Mouse (Mus musculus) MEL (cell line): Measurements from ENCODE around the gene Akr1d1. TPM values are rescaled to one million over a fixed set of nuclear protein-coding genes. Genes with fewer than 3 reads are reported as not detected.

Experiments used
- DNase-seq: peaks from one replicate; pipeline ENCODE4 v3.0.0; 2011; ENCODE audit warnings: low read depth, low spot score
- H3K27ac ChIP-seq: 2 replicates; pipeline ENCODE4 v1.5.1; 2012; ENCODE audit warnings: low read depth, mild to moderate bottlenecking, control low read depth, low read length, moderate library complexity; ENCODE audit not compliant: control insufficient read depth
- H3K27me3 ChIP-seq, 2 experiments: fragments of 150-350 bp in 1 of 2; sonication (generic) in 1 of 2; 2 replicates each; pipeline ENCODE4 v1.6.1; 2012; ENCODE audit warnings: low read length in 2 of 2, mild to moderate bottlenecking in 2 of 2, improper control_type of control experiment in 1 of 2, moderate library complexity in 1 of 2; ENCODE audit not compliant: insufficient read depth in 2 of 2, control insufficient read depth in 1 of 2
- H3K36me3 ChIP-seq, 2 experiments: 2 replicates each; pipeline ENCODE4 v1.6.1; 2012 to 2014; ENCODE audit warnings: low read length in 2 of 2, improper control_type of control experiment in 1 of 2, inconsistent platforms in 1 of 2, mild to moderate bottlenecking in 1 of 2; ENCODE audit not compliant: insufficient read depth in 2 of 2, control insufficient read depth in 1 of 2
- H3K4me1 ChIP-seq, 2 experiments: fragments of 150-350 bp in 1 of 2; sonication (generic) in 1 of 2; 2 replicates each; pipeline ENCODE4 v1.6.1; 2012; ENCODE audit warnings: low read length in 2 of 2, improper control_type of control experiment in 1 of 2, mild to moderate bottlenecking in 1 of 2; ENCODE audit not compliant: insufficient read depth in 2 of 2, control insufficient read depth in 1 of 2
- H3K4me3 ChIP-seq, 2 experiments: fragments of 150-350 bp in 1 of 2; sonication (generic) in 1 of 2; 2 replicates each; pipeline ENCODE4 v1.5.1; 2012; ENCODE audit warnings: low read depth in 2 of 2, low read length in 2 of 2, mild to moderate bottlenecking in 2 of 2, moderate library complexity in 2 of 2, control low read depth in 1 of 2, improper control_type of control experiment in 1 of 2; ENCODE audit not compliant: control insufficient read depth in 1 of 2, insufficient read depth in 1 of 2
- H3K79me2 ChIP-seq: 2 replicates; pipeline ENCODE4 v1.6.1; 2012; ENCODE audit warnings: mild to moderate bottlenecking, low read length, moderate library complexity; ENCODE audit not compliant: control insufficient read depth, poor library complexity, insufficient read depth
- H3K9ac ChIP-seq: 2 replicates; pipeline ENCODE4 v1.6.1; 2012; ENCODE audit warnings: low read depth, mild to moderate bottlenecking, control low read depth, low read length, moderate library complexity; ENCODE audit not compliant: control insufficient read depth, poor library complexity, severe bottlenecking
- H3K9me3 ChIP-seq: fragments of 150-350 bp; sonication (generic); replicated peaks from 2 replicates; pipeline ENCODE4 v1.6.1; 2012; ENCODE audit warnings: mild to moderate bottlenecking, low read length, improper control_type of control experiment, moderate library complexity; ENCODE audit not compliant: insufficient read depth
- CHD1 ChIP-seq: IDR thresholded peaks from 2 replicates; pipeline ENCODE4 v1.6.1; 2012; ENCODE audit warnings: low read depth, mild to moderate bottlenecking, inconsistent platforms, low read length, improper control_type of control experiment
- CTCF ChIP-seq, 3 experiments: IDR thresholded peaks in 2 of 3; conservative IDR thresholded peaks in 1 of 3; 2 replicates each; pipeline ENCODE4 v1.5.1; 2011 to 2012; ENCODE audit warnings: low read length in 3 of 3, low read depth in 2 of 3, mild to moderate bottlenecking in 2 of 3, improper control_type of control experiment in 1 of 3, inconsistent platforms in 1 of 3, mixed read lengths in 1 of 3, moderate library complexity in 1 of 3; ENCODE audit not compliant: control insufficient read depth in 1 of 3, insufficient read depth in 1 of 3, poor library complexity in 1 of 3, severe bottlenecking in 1 of 3
- E2F4 ChIP-seq: IDR thresholded peaks from 2 replicates; pipeline ENCODE4 v1.6.1; 2011; ENCODE audit warnings: low read depth, low read length, improper control_type of control experiment, borderline replicate concordance
- ELF1 ChIP-seq: IDR thresholded peaks from 2 replicates; pipeline ENCODE4 v1.6.1; 2014; ENCODE audit warnings: low read depth, mild to moderate bottlenecking, inconsistent platforms, low read length, improper control_type of control experiment, moderate library complexity
- EP300 ChIP-seq, 2 experiments: IDR thresholded peaks; 2 replicates each; pipeline ENCODE4 v1.6.1; 2011; ENCODE audit warnings: improper control_type of control experiment in 2 of 2, low read length in 2 of 2, low read depth in 1 of 2, mild to moderate bottlenecking in 1 of 2
- GABPA ChIP-seq: IDR thresholded peaks from 2 replicates; pipeline ENCODE4 v1.6.1; 2012; ENCODE audit warnings: low read depth, mild to moderate bottlenecking, inconsistent platforms, low read length, improper control_type of control experiment, moderate library complexity
- GATA1 ChIP-seq: IDR thresholded peaks from 2 replicates; pipeline ENCODE4 v1.6.1; 2011; ENCODE audit warnings: low read depth, low read length, improper control_type of control experiment
- KAT2A ChIP-seq: conservative IDR thresholded peaks from 2 replicates; pipeline ENCODE4 v1.6.1; 2012; ENCODE audit warnings: low read depth, low read length, improper control_type of control experiment, inconsistent platforms
- MAX ChIP-seq: IDR thresholded peaks from 2 replicates; pipeline ENCODE4 v1.6.1; 2011; ENCODE audit warnings: low read length, improper control_type of control experiment
- MAZ ChIP-seq: IDR thresholded peaks from 2 replicates; pipeline ENCODE4 v1.6.1; 2012; ENCODE audit warnings: low read depth, mild to moderate bottlenecking, inconsistent platforms, low read length, improper control_type of control experiment
- MXI1 ChIP-seq: IDR thresholded peaks from 2 replicates; pipeline ENCODE4 v1.6.1; 2011; ENCODE audit warnings: mild to moderate bottlenecking, low read depth, low read length, improper control_type of control experiment
- MYB ChIP-seq: IDR thresholded peaks from 2 replicates; pipeline ENCODE4 v1.6.1; 2011; ENCODE audit warnings: mild to moderate bottlenecking, low read depth, low read length, improper control_type of control experiment
- NELFE ChIP-seq: IDR thresholded peaks from 2 replicates; pipeline ENCODE4 v1.6.1; 2011; ENCODE audit warnings: low read depth, low read length, improper control_type of control experiment
- POLR2AphosphoS2 ChIP-seq: IDR thresholded peaks from 2 replicates; pipeline ENCODE4 v1.6.1; 2011; ENCODE audit warnings: low read length, improper control_type of control experiment
- RCOR1 ChIP-seq: IDR thresholded peaks from 2 replicates; pipeline ENCODE4 v1.6.1; 2012; ENCODE audit warnings: low read depth, mild to moderate bottlenecking, inconsistent platforms, low read length, improper control_type of control experiment
- SIN3A ChIP-seq: IDR thresholded peaks from 2 replicates; pipeline ENCODE4 v1.6.1; 2012; ENCODE audit warnings: low read length, improper control_type of control experiment, inconsistent platforms
- SMC3 ChIP-seq: IDR thresholded peaks from 2 replicates; pipeline ENCODE4 v1.6.1; 2011; ENCODE audit warnings: low read depth, low read length, improper control_type of control experiment
- TAL1 ChIP-seq: IDR thresholded peaks from 2 replicates; pipeline ENCODE4 v1.6.1; 2012; ENCODE audit warnings: mild to moderate bottlenecking, inconsistent platforms, low read length, moderate library complexity, mixed read lengths
- TCF12 ChIP-seq: IDR thresholded peaks from 2 replicates; pipeline ENCODE4 v1.6.1; 2014; ENCODE audit warnings: low read depth, mild to moderate bottlenecking, inconsistent platforms, low read length, improper control_type of control experiment, moderate library complexity
- USF1 ChIP-seq: IDR thresholded peaks from 2 replicates; pipeline ENCODE4 v1.6.1; 2014; ENCODE audit warnings: low read depth, mild to moderate bottlenecking, inconsistent platforms, low read length, improper control_type of control experiment, moderate library complexity
- ZC3H11A ChIP-seq: IDR thresholded peaks from 2 replicates; pipeline ENCODE4 v1.6.1; 2012; ENCODE audit warnings: low read depth, mild to moderate bottlenecking, inconsistent platforms, low read length, improper control_type of control experiment
- ZKSCAN1 ChIP-seq: IDR thresholded peaks from 2 replicates; pipeline ENCODE4 v1.6.1; 2012; ENCODE audit warnings: low read depth, mild to moderate bottlenecking, inconsistent platforms, low read length, improper control_type of control experiment, moderate library complexity
- ZNF384 ChIP-seq: IDR thresholded peaks from 2 replicates; pipeline ENCODE4 v1.6.1; 2012; ENCODE audit warnings: low read depth, mild to moderate bottlenecking, inconsistent platforms, low read length, improper control_type of control experiment
- polyA plus RNA-seq, 2 experiments: library from polyadenylated mRNA; stranded (reverse) in 1 of 2; unstranded in 1 of 2; fragments of >175 nt in 1 of 2; fragments of >200 nt in 1 of 2; gene quantifications; 2 replicates each; pipeline versions ENCODE4 v1.2.1 to v1.2.4; 2012; ENCODE audit warnings: low replicate concordance in 2 of 2, low read depth in 1 of 2; ENCODE audit not compliant: insufficient read length in 2 of 2, insufficient read depth in 1 of 2, missing spikeins in 1 of 2
- total RNA-seq: library from RNA; depleted of rRNA; stranded (reverse); fragments of 300-350 nt; gene quantifications from 2 replicates; pipeline ENCODE4 v1.2.3, GENCODE M21; 2012

Akr1d1 gene
- total and polyA plus RNA-seq, 3 experiments, result not detected

GRCm38 (mm10) chr6:37506909-37507515 lies 23.0 kb upstream of the Akr1d1 start:
- no peaks in the 10 kb centered on the region for H3K9me3 ChIP-seq
- no peaks in the 10 kb centered on the region for H3K36me3 ChIP-seq
- TF ChIP-seq CTCF (IDR thresholded peaks at IDR 0.05 in 2 of 3, conservative IDR thresholded peaks at IDR 0.05 in 1 of 3; ENCODE audit: control insufficient read depth in 1 of 3, insufficient read depth in 1 of 3, low read depth in 2 of 3, low read length in 3 of 3, poor library complexity in 1 of 3, severe bottlenecking in 1 of 3) (no peak), ELF1 (no peak), TCF12 (no peak), TAL1 (no peak), GABPA (no peak), USF1 (no peak), MAZ (no peak), ZC3H11A (no peak)
- no peaks in the 10 kb centered on the region for H3K4me1 ChIP-seq
- H3K4me3 ChIP-seq, result no peak overlapping the region
- H3K79me2 ChIP-seq, result no peaks in the 10 kb centered on the region
- H3K9ac ChIP-seq, result no peak overlapping the region
- DNase-seq, result no peak
- no peak overlapping the region for H3K27ac ChIP-seq
- no peaks in the 10 kb centered on the region for H3K27me3 ChIP-seq

GRCm38 (mm10) chr6:37510786-37511185 lies 19.2 kb upstream of the Akr1d1 start:
- Histone ChIP-seq H3K9me3 (no peaks in the 10 kb centered on the region), H3K36me3 (no peaks in the 10 kb centered on the region), H3K9ac (no peak overlapping the region), H3K27me3 (no peaks in the 10 kb centered on the region), H3K79me2 (no peaks in the 10 kb centered on the region), H3K4me1 (no peaks in the 10 kb centered on the region), H3K27ac (no peak overlapping the region), H3K4me3 (no peak overlapping the region)
- no peak for DNase-seq
- TF ChIP-seq ZKSCAN1 (no peak), CTCF (IDR thresholded peaks at IDR 0.05 in 2 of 3, conservative IDR thresholded peaks at IDR 0.05 in 1 of 3; ENCODE audit: control insufficient read depth in 1 of 3, insufficient read depth in 1 of 3, low read depth in 2 of 3, low read length in 3 of 3, poor library complexity in 1 of 3, severe bottlenecking in 1 of 3) (no peak), TCF12 (no peak), CHD1 (no peak), E2F4 (no peak)

GRCm38 (mm10) chr6:37520631-37521375 lies 9.2 kb upstream of the Akr1d1 start:
- Histone ChIP-seq H3K9me3 (no peaks in the 10 kb centered on the region), H3K27ac (no peak overlapping the region), H3K9ac (no peak overlapping the region), H3K36me3 (no peaks in the 10 kb centered on the region), H3K27me3 (no peaks in the 10 kb centered on the region), H3K4me3 (no peak overlapping the region), H3K79me2 (no peaks in the 10 kb centered on the region), H3K4me1 (no peaks in the 10 kb centered on the region)
- no peak for DNase-seq
- no peak for TF ChIP-seq EP300 (IDR thresholded peaks at IDR 0.05; ENCODE audit: low read depth in 1 of 2, low read length in 2 of 2)
- TF ChIP-seq RCOR1, result no peak
- no peak for TF ChIP-seq ZNF384
- no peak for TF ChIP-seq MXI1
- TF ChIP-seq GATA1, result no peak
- no peak for TF ChIP-seq ELF1
- no peak for TF ChIP-seq GABPA
- no peak for TF ChIP-seq E2F4
- no peak for TF ChIP-seq MAX
- no peak for TF ChIP-seq MYB
- no peak for TF ChIP-seq ZC3H11A
- TF ChIP-seq POLR2AphosphoS2, result no peak
- no peak for TF ChIP-seq SMC3
- TF ChIP-seq SIN3A, result no peak
- TF ChIP-seq KAT2A, result no peak
- no peak for TF ChIP-seq NELFE
